Mouse (Mus musculus) cerebellum, adult 11-12 months (tissue): ENCODE data around the gene Lamtor2.

ENCODE experiments used
- DNase-seq: peaks from one replicate; pipeline ENCODE4 v3.0.0; 2022

Lamtor2 gene

GRCm38 (mm10) chr3:88567892-88568291, 15.0 kb upstream of the Lamtor2 start:
- no peak for DNase-seq

DNA sequence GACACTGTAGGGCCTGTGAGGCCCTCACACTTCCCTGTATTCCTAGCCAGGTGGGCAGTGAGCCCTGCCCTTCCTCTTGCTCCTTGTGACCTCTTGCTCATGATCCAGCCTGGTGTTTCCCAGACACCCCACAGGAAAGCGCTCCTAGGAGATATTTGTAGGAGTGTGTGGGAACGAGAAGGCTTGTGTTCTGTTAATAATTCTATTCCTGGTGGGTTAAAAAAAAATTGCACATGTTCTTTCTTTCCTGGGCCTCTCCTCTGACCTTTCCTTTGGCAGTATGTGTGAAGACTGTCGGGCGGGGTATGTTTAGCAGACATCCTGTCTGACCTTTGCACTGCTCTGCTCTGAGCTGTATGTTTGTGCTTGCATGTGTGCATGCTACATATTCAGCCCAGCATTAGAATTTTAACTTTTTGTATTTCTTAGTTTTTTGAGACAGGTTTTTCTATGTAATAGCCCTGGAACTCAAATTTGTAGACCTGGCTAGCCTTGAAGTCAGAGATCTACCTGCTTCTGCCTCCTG, 13.7 kb upstream of the Lamtor2 start:
- DNase-seq, result no peak

DNA sequence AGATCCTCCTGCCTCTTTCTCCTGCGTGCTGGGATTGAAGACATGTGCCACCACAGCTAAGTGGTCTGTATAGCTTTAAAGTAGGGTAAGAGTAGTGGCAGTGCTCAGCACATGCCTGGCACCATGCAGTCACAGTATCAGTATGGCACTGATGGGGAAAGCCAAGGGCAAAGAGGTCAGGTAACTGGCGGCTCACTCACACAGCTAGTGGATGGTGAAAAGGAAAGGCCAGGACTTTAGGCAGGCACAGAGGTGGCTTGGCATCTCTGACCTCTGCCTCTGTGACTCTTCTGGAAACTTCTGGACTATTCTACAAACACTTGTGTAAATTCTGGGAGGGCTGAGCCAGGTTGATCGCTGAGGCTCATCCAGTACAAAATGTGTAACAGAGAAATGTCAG, 13.2 kb upstream of the Lamtor2 start:
- DNase-seq, result no peak

GRCm38 (mm10) chr3:88563966-88564365, 11.1 kb upstream of the Lamtor2 start:
- no peak for DNase-seq

- DNase-seq, result no peak
Observed at GRCm38 (mm10) chr3:88563442-88563841, 10.6 kb upstream of the Lamtor2 start.

DNA sequence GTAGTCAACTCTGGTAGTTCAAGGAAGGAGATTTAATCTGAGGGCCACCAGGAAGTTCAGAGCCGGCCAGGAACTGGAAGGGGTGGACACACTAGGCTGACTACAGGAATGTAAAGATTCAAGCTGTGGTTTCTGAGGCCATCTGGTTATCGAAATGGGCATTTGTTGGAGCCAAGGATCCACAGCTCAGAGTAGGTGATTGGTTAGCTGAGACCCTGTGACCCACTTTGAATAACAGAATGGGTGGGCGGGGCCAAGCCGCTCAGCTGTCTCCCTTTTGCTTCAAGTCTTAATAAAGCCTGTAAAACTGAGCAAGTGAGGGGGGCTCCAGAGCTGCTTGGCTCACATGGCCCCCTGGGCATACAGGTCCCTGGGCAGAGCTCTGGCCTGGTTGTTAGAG, 9.1 kb upstream of the Lamtor2 start:
- no peak for DNase-seq

DNA sequence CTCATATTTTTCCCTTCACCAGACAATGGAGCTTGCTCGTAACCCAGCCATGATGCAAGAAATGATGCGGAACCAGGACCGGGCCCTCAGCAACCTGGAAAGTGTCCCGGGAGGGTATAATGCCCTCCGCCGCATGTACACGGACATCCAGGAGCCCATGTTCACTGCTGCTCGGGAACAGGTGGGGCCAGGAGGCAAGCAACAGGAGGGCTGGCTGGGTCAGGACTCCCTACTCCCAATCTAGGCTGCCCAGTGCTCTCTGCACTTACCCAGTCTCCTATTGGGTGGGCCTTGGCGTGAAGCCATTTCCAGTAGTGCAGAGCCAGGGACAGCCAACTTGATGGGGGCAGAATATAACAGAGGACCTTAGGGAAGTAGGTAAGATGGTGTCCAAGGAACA, 6.7 kb upstream of the Lamtor2 start:
- no peak for DNase-seq

DNA sequence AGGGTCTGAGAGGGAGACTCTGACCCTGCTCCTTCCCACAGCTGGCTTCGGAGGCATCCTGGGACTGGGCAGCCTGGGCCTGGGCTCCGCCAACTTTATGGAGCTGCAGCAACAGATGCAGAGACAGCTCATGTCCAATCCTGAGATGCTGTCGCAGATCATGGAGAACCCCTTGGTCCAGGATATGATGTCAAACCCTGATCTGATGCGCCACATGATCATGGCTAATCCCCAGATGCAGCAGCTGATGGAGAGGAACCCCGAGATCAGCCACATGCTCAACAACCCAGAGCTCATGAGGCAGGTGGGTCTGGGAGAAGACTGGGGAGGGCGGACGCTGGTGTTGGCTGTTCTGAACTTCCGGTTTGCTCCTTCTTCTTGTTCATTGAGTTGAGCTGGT, 3.7 kb upstream of the Lamtor2 start:
- no peak for DNase-seq

GRCm38 (mm10) chr3:88555731-88556130, 2.9 kb upstream of the Lamtor2 start:
- DNase-seq, result peak; percentile 50

GRCm38 (mm10) chr3:88555069-88555605, 2.3 kb upstream of the Lamtor2 start:
- no peak for DNase-seq

DNA sequence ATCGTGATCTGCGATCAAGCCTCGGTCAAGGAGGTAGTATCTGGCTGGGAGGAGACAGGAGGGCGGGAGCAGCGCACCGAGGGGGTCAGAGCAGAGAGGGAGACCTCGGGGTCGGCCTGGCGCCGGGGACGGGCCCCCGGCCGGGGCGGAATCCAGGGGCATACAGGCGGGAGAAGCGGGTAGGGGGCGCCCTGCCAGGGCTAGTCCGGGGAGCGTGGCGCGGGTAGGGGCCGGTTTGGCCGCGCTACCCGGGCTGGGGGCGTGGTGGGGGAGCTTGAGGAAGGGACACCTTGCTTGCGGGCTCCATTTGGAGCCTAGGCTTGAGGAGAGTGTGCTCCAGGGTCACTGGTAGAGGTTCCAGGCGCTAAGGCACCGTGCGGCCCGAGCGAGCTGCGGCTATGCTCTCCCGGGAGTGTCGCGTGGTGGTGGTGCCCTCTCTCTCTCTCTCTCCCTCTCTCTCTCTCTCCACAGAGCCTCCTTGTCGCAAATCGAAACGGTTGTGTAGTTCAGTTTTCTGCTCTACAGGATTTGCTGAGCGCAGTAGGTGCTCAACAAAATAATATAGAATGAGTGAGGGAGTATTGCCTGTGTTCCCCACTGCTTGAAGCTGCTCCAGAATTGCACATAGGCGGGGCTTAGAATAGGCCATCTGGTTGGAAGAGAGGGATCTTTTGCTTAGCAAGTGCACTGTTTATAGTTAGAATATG, 1.2 kb upstream of the Lamtor2 start:
- peak; percentile 88 for DNase-seq

DNA sequence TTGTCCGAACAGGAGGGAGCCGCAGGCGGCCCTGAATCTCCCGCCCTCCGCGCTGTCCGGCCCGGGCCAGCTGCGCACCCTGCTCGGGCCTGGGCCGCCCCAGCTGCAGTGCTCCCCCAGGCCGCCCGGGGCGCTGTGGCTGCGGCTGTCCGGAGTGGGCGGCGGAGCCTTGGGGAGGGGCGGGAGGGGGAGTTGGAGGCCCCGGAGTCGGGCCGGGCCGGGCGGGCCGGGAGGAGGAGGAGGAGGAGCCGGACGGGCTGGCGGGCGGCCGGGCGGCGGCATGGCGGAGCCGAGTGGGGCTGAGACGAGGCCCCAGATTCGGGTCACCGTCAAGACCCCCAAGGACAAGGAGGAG, 628 bp upstream of the Lamtor2 start, which contains the start of gene Ubqln4:
Gene Ubqln4, plus strand, starts transcription at position 234 of the 355 bp plus-strand sequence.
- no peak for DNase-seq

- DNase-seq, result peak; percentile 66
Observed at GRCm38 (mm10) chr3:88552082-88552645, 710 bp downstream of the Lamtor2 start.

- DNase-seq, result peak; percentile 41
Observed at GRCm38 (mm10) chr3:88551586-88551985, 1.3 kb downstream of the Lamtor2 start.

GRCm38 (mm10) chr3:88548180-88548917, 4.5 kb downstream of the Lamtor2 start, which contains the start of gene Rab25:
TSS of gene Rab25 (minus strand) at chr3:88548300.
- peak; percentile 47 for DNase-seq

- DNase-seq, result peak; percentile 38
Observed at GRCm38 (mm10) chr3:88546674-88547418, 6.0 kb downstream of the Lamtor2 start.

DNA sequence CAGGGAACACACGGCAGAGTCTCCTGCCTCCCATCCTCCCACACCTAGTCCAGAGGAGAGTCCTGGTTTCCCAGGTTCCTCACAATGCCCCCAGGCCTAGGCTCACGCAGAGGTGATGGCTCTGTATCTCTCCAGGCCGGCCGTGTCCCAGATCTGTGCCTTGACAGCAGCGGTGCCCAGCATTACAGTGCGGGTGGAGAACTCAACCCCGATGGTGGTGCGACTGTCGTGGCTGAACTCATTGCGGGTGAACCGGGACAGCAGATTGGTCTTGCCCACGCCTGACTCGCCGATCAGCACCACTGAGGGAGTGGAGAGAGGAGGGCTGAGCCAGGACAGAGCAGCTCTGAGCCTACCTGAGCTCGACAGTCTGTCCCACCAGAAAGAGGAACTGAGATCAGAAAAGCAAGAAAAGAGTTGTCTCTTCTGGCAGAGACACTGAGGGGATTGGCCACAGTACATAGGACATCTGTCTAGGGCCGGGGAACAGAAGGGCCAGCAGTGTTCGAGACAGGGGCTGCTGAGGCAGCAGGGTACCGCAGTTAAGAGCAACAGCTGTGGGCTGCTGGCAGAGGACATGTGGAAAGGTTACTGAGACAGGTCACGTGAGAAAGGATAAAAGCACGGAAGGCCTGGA, 7.8 kb downstream of the Lamtor2 start:
- peak; percentile 36 for DNase-seq

GRCm38 (mm10) chr3:88544514-88544913, 8.4 kb downstream of the Lamtor2 start:
- peak; percentile 37 for DNase-seq

DNA sequence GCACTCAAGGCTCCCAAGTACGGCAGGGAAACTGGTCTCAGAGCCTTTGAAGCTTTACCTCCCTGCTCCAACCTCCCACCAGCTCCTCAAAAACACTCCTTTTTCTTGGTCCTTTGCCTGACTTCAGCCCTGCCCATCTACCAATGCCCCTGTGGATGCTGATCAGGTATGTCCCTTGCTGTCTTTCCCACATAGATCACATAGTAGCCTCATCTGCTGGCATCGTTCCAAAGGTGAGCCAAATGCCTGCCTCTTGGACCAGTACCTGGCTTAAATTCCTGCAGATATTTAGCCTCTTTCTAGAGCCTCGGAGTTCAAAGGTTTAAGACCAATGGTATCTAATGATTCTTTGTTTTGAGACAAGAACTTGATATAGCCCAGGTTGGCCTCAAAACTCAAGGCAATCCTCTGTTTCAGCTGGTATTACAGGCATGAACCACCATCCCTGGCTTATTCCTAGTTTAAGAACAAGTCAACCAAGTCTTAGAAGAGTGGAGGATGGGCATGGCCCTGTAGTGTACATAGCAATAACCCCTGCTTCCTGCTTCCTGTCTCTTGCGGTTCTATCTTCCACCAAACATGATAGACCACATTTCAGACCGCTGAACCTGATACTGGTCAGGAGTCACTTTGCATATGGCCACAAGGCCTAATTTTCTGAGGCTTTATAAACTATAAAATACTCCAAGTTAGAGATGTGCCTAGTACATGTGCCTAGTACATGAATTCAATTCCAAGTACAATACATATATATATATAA, 9.0 kb downstream of the Lamtor2 start:
- no peak for DNase-seq

- peak; percentile 34 for DNase-seq
Observed at GRCm38 (mm10) chr3:88543174-88543573, 9.7 kb downstream of the Lamtor2 start.

DNA sequence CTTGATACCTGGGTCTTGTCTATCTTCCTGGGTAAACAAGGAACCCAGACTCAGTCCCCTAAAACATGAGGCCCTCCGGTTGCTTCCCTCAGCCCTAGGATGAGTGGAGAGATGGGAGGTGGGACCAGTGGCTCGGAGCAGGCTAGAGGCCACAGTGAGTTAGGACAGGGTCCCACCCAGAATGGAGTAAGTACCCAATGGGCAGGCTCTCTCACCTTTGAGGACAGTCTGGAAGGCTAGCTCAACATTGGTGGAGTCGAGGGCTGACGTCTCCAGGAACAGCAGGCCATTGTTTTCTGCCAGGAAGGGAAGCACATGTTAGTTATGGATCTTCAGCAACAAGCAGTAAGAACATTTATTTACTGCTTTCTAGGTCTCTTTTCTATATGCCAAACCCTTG, 10.4 kb downstream of the Lamtor2 start:
- no peak for DNase-seq
